Mouse (Mus musculus) ES-E14 (cell line): ENCODE data around the gene Fam13a.

Experiments used
- CHD2 ChIP-seq: IDR thresholded peaks from 2 replicates; pipeline ENCODE4 v1.6.1; 2014; ENCODE audit warnings: mild to moderate bottlenecking, low read depth, low read length, inconsistent platforms
- HCFC1 ChIP-seq: IDR thresholded peaks from 2 replicates; pipeline ENCODE4 v1.6.1; 2012; ENCODE audit warnings: low read length, inconsistent platforms, borderline replicate concordance; ENCODE audit not compliant: insufficient read depth
- MAFK ChIP-seq: IDR thresholded peaks from 2 replicates; pipeline ENCODE4 v1.6.1; 2014; ENCODE audit warnings: mild to moderate bottlenecking, low read depth, low read length, inconsistent platforms; ENCODE audit not compliant: insufficient read depth

- TF ChIP-seq CHD2 = no peak
- no peak for TF ChIP-seq MAFK
- no peak for TF ChIP-seq HCFC1
These were observed 51.5 kb downstream of the Fam13a start for GRCm38 (mm10) chr6:58972873-58973272.
